Mouse (Mus musculus) myocyte (in vitro differentiated cells): ENCODE measurements around the gene Rimbp2. TPM values are rescaled to one million over a fixed set of nuclear protein-coding genes. Genes with fewer than 3 reads are reported as not detected.

ENCODE experiments used
- H3K27me3 ChIP-seq: one replicate; pipeline ENCODE4 v1.6.1; 2011; ENCODE audit not compliant: control insufficient read depth, insufficient read depth, insufficient read length
- H3K36me3 ChIP-seq: one replicate; pipeline ENCODE4 v1.6.1; 2011; ENCODE audit not compliant: control insufficient read depth, insufficient read depth
- H3K4me2 ChIP-seq: one replicate; pipeline ENCODE4 v1.6.1; 2011; ENCODE audit warnings: low read depth, control low read depth
- H3K4me3 ChIP-seq: one replicate; pipeline ENCODE4 v1.5.1; 2011; ENCODE audit warnings: mild to moderate bottlenecking, control low read depth, moderate library complexity
- H3K79me2 ChIP-seq: one replicate; pipeline ENCODE4 v1.6.1; 2011; ENCODE audit not compliant: control insufficient read depth, insufficient read depth
- H3ac ChIP-seq: one replicate; pipeline ENCODE4 v1.6.1; 2011; ENCODE audit not compliant: control insufficient read depth, insufficient read length
- CEBPB ChIP-seq: IDR thresholded peaks from 2 replicates; pipeline ENCODE4 v1.6.1; 2011; ENCODE audit warnings: mild to moderate bottlenecking, moderate library complexity; ENCODE audit not compliant: poor library complexity, insufficient read depth, severe bottlenecking
- E2F4 ChIP-seq: IDR thresholded peaks from one replicate; pipeline ENCODE4 v1.6.1; 2011; ENCODE audit warnings: mild to moderate bottlenecking, control low read depth, moderate library complexity; ENCODE audit not compliant: insufficient read depth
- MAX ChIP-seq: IDR thresholded peaks from one replicate; pipeline ENCODE4 v1.6.1; 2011; ENCODE audit warnings: low read depth, mild to moderate bottlenecking, control low read depth
- MYOD1 ChIP-seq, 3 experiments: IDR thresholded peaks; one replicate each; pipeline ENCODE4 v1.6.1; 2011; ENCODE audit warnings: control low read depth in 2 of 3, low read depth in 2 of 3, mild to moderate bottlenecking in 2 of 3, moderate library complexity in 1 of 3; ENCODE audit not compliant: insufficient read length in 2 of 3, control insufficient read depth in 1 of 3
- MYOG ChIP-seq, 3 experiments: IDR thresholded peaks; one replicate each; pipeline ENCODE4 v1.6.1; 2011; ENCODE audit warnings: control low read depth in 2 of 3, low read depth in 2 of 3, mild to moderate bottlenecking in 2 of 3; ENCODE audit not compliant: insufficient read length in 2 of 3, control insufficient read depth in 1 of 3, insufficient read depth in 1 of 3
- POLR2A ChIP-seq: IDR thresholded peaks from one replicate; pipeline ENCODE4 v1.6.1; 2011; ENCODE audit warnings: low read depth, mild to moderate bottlenecking, control low read depth, moderate library complexity; ENCODE audit not compliant: insufficient read length
- POLR2AphosphoS2 ChIP-seq: IDR thresholded peaks from one replicate; pipeline ENCODE4 v1.6.1; 2011; ENCODE audit warnings: low read depth, control low read depth; ENCODE audit not compliant: insufficient read length
- REST ChIP-seq: IDR thresholded peaks from one replicate; pipeline ENCODE4 v1.6.1; 2011; ENCODE audit warnings: mild to moderate bottlenecking, control low read depth, moderate library complexity; ENCODE audit not compliant: insufficient read depth, insufficient read length
- SRF ChIP-seq: IDR thresholded peaks from one replicate; pipeline ENCODE4 v1.6.1; 2011; ENCODE audit warnings: low read depth; ENCODE audit not compliant: control insufficient read depth, insufficient read length
- TCF12 ChIP-seq: IDR thresholded peaks from one replicate; pipeline ENCODE4 v1.6.1; 2011; ENCODE audit warnings: mild to moderate bottlenecking, control low read depth; ENCODE audit not compliant: poor library complexity, insufficient read depth, severe bottlenecking
- TCF3 ChIP-seq: IDR thresholded peaks from one replicate; pipeline ENCODE4 v1.6.1; 2011; ENCODE audit warnings: low read depth, control low read depth; ENCODE audit not compliant: insufficient read length
- USF1 ChIP-seq: IDR thresholded peaks from one replicate; pipeline ENCODE4 v1.6.1; 2011; ENCODE audit warnings: low read depth, mild to moderate bottlenecking, control low read depth, moderate library complexity
- polyA plus RNA-seq: library from polyadenylated mRNA; unstranded; fragments of >200 nt; fragmentation: generic; extraction: Trizol; gene quantifications from one replicate; pipeline ENCODE4 v1.2.1, GENCODE M21; 2012; ENCODE audit warnings: missing spikeins

The Rimbp2 gene
- polyA plus RNA-seq, 1 experiment: not detected

- no peak overlapping the region for H3K4me3 ChIP-seq
- H3K27me3 ChIP-seq: no peaks in the 10 kb centered on the region
- H3K79me2 ChIP-seq: no peaks in the 10 kb centered on the region
- H3K4me2 ChIP-seq: no peak overlapping the region
- H3ac ChIP-seq: no peak overlapping the region
- H3K36me3 ChIP-seq: no peaks in the 10 kb centered on the region
- TF ChIP-seq TCF3: no peak
- no peak for TF ChIP-seq SRF
- TF ChIP-seq USF1: no peak
- TF ChIP-seq CEBPB: no peak
- TF ChIP-seq MAX: no peak
- TF ChIP-seq TCF12: no peak
- no peak for TF ChIP-seq POLR2AphosphoS2
- TF ChIP-seq REST: no peak
- no peak for TF ChIP-seq MYOD1 (IDR thresholded peaks at IDR 0.05; ENCODE audit: control insufficient read depth in 1 of 3, insufficient read length in 2 of 3, low read depth in 2 of 3)
- TF ChIP-seq E2F4: no peak
- no peak for TF ChIP-seq POLR2A
- TF ChIP-seq MYOG (IDR thresholded peaks at IDR 0.05; ENCODE audit: control insufficient read depth in 1 of 3, insufficient read depth in 1 of 3, insufficient read length in 2 of 3, low read depth in 2 of 3): no peak
These were observed 109.3 kb downstream of the Rimbp2 start for GRCm38 (mm10) chr5:128843982-128844381.

- no peak overlapping the region for H3K4me3 ChIP-seq
These were observed 111.7 kb downstream of the Rimbp2 start for GRCm38 (mm10) chr5:128841541-128841940.

GRCm38 (mm10) chr5:128837045-128837444, 116.2 kb downstream of the Rimbp2 start:
- H3K36me3 ChIP-seq: no peaks in the 10 kb centered on the region
- TF ChIP-seq USF1 (no peak), SRF (no peak), TCF12 (no peak), MYOD1 (IDR thresholded peaks at IDR 0.05; ENCODE audit: control insufficient read depth in 1 of 3, insufficient read length in 2 of 3, low read depth in 2 of 3) (no peak), REST (no peak), POLR2AphosphoS2 (no peak), MAX (no peak), E2F4 (no peak), CEBPB (no peak)
- H3K79me2 ChIP-seq: no peaks in the 10 kb centered on the region
- no peaks in the 10 kb centered on the region for H3K27me3 ChIP-seq
- H3ac ChIP-seq: no peak overlapping the region
- no peak overlapping the region for H3K4me2 ChIP-seq
- H3K4me3 ChIP-seq: no peak overlapping the region

More at GRCm38 (mm10) chr5:128841541-128841940, 111.7 kb downstream of the Rimbp2 start:
- H3K79me2 ChIP-seq: no peaks in the 10 kb centered on the region
- no peak overlapping the region for H3ac ChIP-seq
- TF ChIP-seq POLR2AphosphoS2: no peak
- no peak for TF ChIP-seq CEBPB
- no peak for TF ChIP-seq MAX
- TF ChIP-seq TCF12: no peak
- no peak for TF ChIP-seq E2F4
- no peak for TF ChIP-seq USF1
- no peak for TF ChIP-seq SRF
- no peak for TF ChIP-seq TCF3
- TF ChIP-seq MYOD1 (IDR thresholded peaks at IDR 0.05; ENCODE audit: control insufficient read depth in 1 of 3, insufficient read length in 2 of 3, low read depth in 2 of 3): no peak
- TF ChIP-seq MYOG (IDR thresholded peaks at IDR 0.05; ENCODE audit: control insufficient read depth in 1 of 3, insufficient read depth in 1 of 3, insufficient read length in 2 of 3, low read depth in 2 of 3): no peak
- no peak for TF ChIP-seq POLR2A
- no peak for TF ChIP-seq REST
- no peaks in the 10 kb centered on the region for H3K27me3 ChIP-seq
- H3K4me2 ChIP-seq: no peak overlapping the region
- H3K36me3 ChIP-seq: no peaks in the 10 kb centered on the region

- Histone ChIP-seq H3ac (no peak overlapping the region), H3K4me2 (no peak overlapping the region), H3K27me3 (no peaks in the 10 kb centered on the region), H3K36me3 (no peaks in the 10 kb centered on the region), H3K79me2 (no peaks in the 10 kb centered on the region), H3K4me3 (no peak overlapping the region)
- no peak for TF ChIP-seq E2F4
- TF ChIP-seq POLR2AphosphoS2: no peak
- TF ChIP-seq TCF12: no peak
- no peak for TF ChIP-seq SRF
- no peak for TF ChIP-seq MAX
- no peak for TF ChIP-seq MYOG (IDR thresholded peaks at IDR 0.05; ENCODE audit: control insufficient read depth in 1 of 3, insufficient read depth in 1 of 3, insufficient read length in 2 of 3, low read depth in 2 of 3)
- TF ChIP-seq TCF3: no peak
These were observed 119.2 kb downstream of the Rimbp2 start for GRCm38 (mm10) chr5:128834126-128834525.

- Histone ChIP-seq H3K36me3 (no peaks in the 10 kb centered on the region), H3K4me2 (no peak overlapping the region), H3K79me2 (no peaks in the 10 kb centered on the region), H3ac (no peak overlapping the region), H3K4me3 (no peak overlapping the region), H3K27me3 (no peaks in the 10 kb centered on the region)
- TF ChIP-seq MAX (no peak), POLR2AphosphoS2 (no peak), USF1 (no peak), TCF3 (no peak), MYOD1 (IDR thresholded peaks at IDR 0.05; ENCODE audit: control insufficient read depth in 1 of 3, insufficient read length in 2 of 3, low read depth in 2 of 3) (no peak), TCF12 (no peak), CEBPB (no peak), MYOG (IDR thresholded peaks at IDR 0.05; ENCODE audit: control insufficient read depth in 1 of 3, insufficient read depth in 1 of 3, insufficient read length in 2 of 3, low read depth in 2 of 3) (no peak), REST (no peak), POLR2A (no peak), SRF (no peak), E2F4 (no peak)
These were observed 130.4 kb downstream of the Rimbp2 start for GRCm38 (mm10) chr5:128822843-128823242.
